Mouse (Mus musculus): ENCODE data around the gene Coro6.
A peak's percentile ranks its signal among the peaks of the same experiment; 100 is the strongest.

Gene Coro6

DNA sequence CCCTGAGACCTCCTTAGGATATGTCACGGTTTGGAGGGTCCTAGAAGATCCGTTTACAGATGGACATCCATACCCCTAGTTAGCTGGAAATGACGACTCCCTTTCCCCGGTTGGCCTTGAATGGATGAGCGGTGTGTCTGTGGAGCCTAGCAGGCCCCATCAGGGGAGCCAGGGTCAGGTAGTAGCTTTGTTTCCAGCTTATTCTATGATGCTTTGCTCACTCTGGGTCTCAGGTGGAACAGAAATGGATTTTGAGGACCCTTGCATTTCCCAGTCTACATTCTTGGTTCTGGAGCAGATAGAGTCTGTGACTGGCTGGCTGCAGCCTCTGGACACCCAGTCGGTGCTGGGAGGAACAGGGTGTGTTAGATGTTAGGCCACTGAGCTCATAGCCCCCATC lies 32.6 kb downstream of the Coro6 start:
- no peak for DNase-seq

DNA sequence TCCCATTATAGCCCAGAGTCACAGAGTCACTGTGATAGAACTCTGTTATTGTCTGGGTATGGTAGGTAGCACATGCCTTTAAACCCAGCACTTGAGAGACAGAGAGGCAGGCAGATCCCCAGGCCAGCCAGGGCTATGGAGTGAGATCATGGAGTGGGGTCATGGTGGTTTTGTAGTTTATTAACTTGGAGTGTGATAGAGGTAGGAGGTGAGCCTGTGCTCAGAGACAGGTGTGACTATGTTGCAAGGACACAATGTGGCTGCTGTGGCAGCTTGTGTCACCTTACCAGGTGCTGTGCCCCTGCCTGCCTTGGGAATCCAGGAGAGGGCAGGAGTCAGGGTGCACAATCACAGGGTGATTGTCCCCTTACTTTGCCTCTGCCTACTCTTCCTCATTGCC lies 33.3 kb downstream of the Coro6 start:
- no peak for DNase-seq

DNA sequence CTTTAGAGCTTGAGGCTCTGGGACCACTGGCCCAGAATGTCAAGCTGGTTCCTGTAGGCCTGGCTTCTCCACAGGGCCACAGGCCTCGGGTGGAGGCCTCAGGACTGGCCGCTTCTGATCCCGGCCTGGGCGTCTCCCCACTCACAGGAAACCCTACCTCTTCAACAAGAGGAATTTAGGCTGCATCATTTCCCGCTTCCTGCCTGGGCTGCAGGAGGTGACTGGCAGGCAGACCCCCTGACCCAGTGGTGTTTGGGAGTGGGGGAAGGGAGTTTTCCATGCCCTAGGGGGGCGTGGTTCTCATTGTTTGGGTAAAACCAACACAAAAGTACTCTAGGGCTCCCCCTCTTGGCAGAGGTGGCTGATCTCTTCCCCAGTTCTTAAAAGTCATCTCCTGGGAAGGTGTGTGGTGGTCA lies 35.1 kb downstream of the Coro6 start:
- peak in 1 of 2 experiments; percentile 51 for DNase-seq

DNA sequence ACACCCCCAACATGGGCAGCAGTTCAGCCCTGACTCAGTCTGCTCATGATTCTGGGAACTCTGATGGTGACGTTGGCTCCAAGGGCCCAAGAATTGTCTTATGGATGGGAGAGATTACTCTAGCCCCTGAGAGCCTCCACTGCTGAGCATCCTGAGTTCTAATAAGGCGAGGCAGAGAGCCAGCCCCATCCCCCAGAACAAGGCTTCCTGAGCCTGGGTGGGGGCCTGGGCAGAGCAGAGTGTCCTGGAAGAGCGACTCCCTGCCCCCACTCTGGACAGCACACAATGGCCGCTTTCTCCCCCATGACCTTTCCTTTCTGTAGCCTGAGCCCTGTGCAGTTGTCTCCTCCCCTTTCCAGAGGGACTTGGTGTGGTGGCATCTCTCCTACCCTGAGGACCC lies 35.6 kb downstream of the Coro6 start:
- peak in 1 of 2 experiments; percentile 46 for DNase-seq

DNA sequence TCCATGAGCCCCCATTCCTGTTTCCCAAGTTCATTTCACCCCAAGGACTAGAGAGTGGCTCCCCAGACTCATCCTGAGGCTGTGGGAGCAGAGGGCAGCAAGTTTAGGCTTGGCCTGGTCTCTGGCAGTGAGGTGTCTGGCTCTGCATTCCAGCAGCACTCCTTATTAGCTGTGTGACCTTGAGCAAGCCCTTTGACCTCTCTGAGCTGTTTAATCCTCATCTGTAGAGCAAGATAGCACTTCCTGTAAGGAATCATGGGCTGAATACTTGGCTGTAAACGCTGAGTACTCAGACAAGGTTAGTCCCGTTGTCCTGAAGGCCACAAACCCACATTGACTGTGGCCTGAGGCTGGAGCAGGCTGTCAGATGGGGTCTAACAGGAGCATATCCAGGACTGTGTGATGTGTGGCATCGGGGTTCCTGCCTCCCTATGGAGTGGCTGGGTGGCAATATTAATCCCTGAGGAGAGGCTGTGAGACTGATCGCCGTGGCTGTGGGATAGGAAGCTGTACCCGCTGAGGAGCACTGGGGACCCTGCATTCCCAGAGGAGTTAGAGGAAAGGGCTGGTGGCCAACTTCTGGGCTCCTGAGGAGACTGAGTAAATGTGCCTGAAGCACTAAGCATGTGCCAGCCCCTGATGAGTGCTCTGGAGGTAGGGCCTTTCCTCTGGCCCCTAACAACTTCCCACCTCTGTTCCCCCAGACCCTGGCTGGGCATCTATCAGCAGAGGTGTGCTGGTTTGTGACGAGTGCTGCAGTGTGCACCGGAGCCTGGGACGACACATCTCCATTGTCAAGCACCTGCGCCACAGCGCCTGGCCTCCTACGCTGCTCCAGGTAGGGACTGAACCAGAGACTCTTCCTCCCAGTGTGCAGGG lies 36.3 kb downstream of the Coro6 start:
- peak in 1 of 2 experiments; percentile 46 for DNase-seq

DNA sequence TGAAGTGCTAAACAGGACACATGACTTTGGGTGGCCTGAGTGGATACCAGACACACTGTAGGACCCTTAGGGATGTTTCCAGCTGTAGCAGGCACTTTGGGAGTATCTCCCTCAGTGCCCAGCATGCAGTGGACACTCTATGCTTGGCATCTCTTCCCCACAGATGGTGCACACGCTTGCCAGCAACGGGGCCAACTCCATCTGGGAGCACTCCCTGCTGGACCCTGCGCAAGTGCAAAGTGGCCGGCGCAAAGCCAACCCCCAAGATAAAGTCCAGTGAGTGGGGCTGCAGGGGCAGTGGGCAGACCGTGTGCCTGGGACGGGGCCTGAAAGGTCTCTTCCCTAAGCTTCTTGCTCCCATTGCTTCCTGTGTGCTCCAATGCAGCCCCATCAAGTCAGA lies 37.1 kb downstream of the Coro6 start:
- DNase-seq = peak; percentile 85 to 87

DNA sequence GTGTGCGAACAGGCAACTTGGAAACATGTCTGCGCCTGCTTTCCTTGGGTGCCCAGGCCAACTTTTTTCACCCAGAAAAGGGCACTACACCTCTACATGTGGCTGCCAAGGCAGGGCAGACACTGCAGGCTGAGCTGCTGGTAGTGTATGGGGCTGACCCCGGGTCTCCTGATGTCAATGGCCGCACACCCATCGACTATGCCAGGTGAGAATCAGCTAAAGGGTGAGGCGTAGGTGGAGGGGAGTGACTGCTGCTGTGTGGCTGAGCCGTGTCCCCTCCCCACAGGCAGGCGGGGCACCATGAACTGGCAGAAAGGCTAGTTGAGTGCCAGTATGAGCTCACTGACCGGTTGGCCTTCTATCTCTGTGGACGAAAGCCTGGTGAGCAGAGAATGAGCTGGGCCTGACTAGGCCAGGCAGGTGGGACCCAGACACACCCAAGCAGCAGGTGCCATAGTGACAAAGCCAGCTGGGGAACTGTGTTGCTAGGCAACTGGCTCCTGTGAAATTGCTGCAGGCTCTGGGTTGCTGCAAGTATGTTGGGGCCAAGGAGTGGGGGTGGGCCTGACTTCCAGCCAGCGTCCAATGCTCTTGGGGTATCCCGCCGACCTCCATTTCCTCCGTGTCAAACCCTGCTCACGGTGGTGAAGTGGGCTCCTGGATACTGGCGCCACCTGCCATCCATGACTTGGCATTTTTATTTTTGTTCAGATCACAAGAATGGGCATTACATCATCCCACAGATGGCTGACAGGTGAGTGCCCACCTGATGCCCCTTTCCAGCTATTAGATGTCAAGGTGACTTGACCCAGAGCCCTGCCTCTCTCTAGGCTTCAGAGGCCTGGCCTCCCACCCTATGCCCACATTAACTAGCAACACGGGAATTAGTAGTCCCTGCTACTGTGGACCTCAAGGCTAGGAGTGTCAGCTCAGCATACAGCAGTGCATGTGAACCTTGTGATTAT lies 38.4 kb downstream of the Coro6 start:
- DNase-seq = peak; percentile 39 to 47

DNA sequence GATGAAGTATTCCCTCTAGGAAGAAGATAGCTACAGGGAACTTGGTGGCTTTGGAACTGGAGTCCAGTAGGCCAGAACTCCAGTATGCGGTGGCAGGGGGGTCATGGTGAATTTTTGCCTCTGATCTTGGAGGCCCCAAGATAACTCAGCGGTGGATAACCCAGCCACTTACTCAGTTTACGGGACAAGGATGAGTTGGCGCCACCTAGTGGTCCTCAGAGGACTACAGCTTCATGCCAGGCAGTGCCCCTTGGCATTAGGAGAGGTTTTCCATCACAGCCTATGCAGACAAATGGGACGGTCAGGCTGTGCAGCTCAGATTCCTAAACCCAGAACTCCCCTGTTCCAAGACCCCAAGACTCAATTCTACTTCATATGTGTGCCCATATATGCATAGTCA lies 39.2 kb downstream of the Coro6 start:
- peak; percentile 83 to 88 for DNase-seq

DNA sequence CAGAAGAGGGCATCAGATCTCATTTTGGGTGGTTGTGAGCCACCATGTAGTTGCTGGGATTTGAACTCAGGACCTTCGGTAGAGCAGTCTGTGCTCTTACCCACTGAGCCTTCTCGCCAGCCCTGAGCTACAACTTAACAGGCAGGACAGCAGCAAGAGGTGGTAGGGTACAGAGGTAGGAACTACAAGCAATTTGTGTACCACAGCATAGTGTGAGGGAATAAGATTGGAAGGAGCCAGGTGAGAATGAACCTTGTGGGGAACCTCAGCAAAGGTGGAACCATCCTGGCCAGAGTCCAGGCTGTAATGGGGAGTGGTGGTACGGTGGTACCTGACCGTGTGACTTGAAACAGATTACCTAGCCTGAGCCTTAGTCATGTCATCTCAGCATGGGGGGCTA lies 39.8 kb downstream of the Coro6 start:
- DNase-seq = peak in 1 of 2 experiments; percentile 21

DNA sequence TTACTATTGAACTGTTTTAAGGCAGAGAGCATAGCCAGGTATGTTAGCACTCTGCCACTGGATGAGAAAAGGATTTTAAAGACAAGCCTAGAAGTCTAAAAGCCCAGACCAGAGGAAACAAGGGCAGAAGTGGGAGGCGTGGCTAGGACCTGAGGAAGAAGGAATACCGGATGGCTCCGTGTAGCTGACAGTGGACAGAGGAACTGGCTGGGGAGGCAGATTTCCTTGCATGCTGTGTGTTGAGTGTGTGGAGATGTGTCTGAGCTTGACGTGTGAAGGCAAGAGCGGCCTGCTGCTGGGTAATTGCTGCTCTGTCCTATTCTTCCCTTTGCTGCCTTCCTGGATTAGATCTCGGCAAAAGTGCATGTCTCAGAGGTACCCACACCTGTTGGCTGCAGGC lies 40.3 kb downstream of the Coro6 start:
- DNase-seq = peak in 1 of 2 experiments; percentile 3

DNA sequence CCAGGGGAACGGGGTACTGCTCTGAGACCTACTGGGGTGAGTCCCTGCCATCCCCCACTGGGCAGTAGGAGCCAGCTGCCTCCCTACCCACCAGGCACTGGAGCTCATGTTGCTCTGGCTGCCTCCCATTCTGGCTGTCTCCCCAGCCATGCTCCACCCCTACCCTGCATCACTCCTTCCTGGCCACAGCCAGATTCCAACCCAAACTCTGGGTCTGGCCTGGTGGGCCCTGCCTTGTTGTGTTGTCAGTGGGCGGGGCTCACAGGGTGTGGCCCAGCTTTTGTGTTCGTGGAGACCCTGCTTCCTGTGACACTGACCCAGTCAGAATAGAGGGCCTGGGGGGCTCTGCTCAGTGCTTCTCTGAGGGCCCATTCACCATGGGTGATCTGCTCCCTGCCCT lies 41.3 kb downstream of the Coro6 start:
- peak in 1 of 2 experiments; percentile 21 for DNase-seq

DNA sequence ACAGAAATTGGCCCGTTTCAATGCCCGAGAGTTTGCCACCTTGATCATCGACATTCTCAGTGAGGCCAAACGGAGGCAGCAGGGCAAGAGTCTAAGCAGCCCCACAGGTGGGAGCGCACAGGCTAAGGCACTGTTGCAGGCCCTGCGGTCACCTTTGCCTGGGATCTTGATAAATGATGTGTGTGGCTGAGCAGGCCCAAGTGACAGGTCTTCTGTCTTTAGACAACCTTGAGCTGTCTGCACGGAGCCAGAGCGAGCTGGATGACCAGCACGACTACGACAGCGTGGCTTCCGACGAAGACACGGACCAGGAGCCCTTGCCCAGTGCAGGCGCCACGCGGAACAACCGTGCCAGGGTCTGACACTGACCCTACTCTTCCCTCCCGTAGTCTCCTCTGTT lies 42.2 kb downstream of the Coro6 start:
- peak in 1 of 2 experiments; percentile 5 for DNase-seq

DNA sequence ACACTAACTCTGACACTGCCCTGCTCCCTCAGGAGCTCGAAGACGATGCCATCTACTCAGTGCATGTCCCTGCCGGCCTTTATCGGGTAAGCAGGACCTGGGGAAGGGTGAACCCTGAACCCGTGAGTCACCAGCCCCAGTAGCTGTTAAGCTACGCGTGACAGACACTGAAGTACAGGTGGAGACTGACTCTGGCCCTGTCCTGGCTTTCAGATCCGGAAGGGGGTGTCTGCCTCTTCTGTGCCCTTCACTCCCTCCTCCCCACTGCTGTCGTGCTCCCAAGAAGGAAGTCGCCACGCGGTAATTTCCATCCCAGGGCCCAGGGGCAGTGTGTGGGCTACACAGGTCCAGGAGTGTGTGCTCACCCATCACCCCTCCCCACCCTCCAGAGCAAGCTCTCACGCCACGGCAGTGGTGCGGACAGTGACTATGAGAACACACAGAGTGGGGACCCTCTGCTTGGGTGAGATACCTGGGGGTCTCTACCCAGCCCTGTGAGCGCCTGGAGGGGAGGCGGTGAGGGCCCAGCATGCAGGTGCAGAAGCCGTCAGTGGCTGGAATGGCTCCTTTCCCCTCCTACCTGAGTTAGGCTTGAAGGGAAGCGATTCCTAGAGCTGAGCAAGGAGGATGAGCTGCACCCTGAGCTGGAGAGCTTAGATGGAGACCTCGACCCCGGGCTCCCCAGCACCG lies 43.2 kb downstream of the Coro6 start:
- peak in 1 of 2 experiments; percentile 10 for DNase-seq

DNA sequence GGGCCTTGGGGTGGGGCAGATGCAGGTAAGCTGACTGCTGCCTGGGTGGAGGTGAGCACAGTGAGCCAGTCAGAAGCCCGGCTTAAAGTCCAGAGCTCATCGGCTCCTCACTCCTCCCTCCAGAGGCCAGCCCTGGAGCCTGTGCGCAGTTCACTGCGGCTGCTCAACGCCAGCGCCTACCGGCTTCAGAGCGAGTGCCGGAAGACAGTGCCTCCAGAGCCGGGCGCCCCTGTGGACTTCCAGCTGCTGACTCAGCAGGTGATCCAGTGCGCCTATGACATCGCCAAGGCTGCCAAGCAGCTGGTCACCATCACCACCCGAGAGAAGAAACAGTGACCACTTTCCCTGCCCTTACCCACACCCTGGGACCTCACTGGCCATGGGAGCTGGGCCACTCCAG lies 44.1 kb downstream of the Coro6 start:
- DNase-seq = peak in 1 of 2 experiments; percentile 18

DNA sequence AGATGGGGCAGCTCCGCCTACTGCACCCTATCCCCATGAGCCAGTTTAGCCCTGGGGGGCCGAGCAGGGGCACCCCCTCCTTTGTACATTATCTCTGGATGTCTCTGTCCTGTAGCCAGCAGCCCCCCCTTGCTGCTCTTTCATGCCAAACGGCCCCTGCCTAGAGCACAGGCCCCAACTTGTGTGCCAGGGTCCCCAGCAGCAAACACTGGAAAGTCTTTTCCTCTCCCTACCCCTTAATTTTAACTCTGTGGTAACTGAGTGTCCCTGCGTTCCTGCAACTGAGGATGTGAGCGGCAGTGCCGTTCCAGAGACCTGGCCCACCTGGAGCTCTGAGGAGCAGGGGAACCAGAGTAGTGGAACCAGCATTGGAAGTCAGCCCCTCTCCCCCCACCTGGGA lies 44.7 kb downstream of the Coro6 start:
- DNase-seq = peak; percentile 9 to 10

DNA sequence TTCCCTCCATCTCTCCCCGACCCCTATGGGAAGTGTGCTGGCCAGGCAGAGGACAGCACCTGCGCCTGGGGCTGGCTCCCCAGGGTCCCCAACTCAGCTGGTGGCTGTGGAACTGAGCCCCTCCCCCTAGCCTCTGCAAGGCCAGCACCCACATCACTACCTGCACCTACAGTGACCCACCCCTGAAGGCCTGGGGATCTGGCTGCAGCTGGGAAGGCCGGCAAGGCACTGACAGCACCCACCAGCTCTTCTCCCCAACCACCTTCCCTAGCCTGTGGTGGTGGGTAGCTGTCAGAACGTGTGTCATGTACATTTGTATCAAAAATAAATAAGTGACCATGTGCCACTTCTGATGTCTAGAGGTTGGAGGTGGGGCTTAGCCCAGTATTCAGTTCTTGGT lies 45.2 kb downstream of the Coro6 start:
- peak; percentile 12 to 15 for DNase-seq

DNA sequence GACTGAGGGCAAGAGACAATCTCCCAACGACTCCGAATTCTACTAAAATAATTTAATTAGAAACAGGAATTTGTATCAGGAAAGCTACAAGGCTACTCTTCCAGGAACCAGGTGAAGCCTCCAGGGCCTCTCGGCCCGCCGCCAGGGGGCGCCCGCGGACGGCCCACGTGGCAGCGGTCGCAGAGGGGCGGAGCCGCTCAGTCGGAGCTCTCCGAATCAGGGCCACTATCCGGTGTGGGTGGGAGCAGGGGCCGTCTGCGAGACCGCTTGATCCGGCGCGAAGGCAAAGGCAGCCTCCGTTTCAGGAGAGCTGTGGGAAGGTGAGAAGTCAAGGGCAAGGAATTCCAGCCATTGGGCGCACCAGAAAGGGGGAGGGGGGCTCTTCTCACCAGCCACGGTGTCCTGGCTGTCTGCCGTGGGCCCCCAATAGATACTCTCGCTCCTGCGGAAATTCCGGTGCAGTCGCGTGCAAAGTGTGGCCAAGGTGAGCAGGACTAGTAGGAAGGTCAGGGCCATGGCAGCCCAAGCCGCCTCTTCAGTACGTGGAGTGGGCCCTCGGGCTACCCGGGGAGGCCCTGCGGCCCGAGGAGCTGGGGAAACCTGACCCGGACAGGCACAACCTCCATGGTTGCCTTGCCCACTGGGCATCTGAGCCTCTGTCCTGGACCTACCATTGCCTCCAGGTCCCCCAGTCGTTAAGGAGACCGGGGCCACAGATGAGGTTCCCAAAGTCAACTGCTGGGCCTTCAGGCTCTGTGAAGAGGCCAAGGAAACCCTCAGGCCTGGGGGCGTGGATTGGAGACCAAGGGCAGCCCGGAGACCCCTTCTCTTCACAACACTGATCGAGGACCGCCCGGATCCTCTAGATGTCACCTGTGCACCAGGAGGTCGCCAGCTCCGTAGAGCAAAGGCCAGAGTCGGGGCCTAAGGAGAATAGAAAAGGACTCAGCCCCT lies 46.1 kb downstream of the Coro6 start:
- peak; percentile 73 to 86 for DNase-seq

DNA sequence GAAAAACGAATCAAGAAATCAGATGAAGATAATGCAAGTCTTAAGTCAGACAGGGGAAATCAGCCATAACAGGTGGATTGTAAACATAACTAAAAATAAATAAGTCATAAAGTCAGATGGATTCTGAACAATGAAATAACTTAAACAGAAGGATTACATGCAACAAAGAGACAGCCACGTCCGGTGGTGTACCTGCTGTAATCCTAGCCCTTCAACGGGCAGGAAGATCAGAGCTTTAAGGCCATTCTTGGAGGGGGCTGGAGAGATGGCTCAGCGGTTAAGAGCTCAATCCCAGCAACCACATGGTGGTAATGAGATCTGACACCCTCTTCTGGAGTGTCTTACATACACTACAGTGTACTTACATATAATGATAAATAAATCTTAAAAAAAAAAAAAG lies 49.1 kb downstream of the Coro6 start:
- no peak for DNase-seq

DNA sequence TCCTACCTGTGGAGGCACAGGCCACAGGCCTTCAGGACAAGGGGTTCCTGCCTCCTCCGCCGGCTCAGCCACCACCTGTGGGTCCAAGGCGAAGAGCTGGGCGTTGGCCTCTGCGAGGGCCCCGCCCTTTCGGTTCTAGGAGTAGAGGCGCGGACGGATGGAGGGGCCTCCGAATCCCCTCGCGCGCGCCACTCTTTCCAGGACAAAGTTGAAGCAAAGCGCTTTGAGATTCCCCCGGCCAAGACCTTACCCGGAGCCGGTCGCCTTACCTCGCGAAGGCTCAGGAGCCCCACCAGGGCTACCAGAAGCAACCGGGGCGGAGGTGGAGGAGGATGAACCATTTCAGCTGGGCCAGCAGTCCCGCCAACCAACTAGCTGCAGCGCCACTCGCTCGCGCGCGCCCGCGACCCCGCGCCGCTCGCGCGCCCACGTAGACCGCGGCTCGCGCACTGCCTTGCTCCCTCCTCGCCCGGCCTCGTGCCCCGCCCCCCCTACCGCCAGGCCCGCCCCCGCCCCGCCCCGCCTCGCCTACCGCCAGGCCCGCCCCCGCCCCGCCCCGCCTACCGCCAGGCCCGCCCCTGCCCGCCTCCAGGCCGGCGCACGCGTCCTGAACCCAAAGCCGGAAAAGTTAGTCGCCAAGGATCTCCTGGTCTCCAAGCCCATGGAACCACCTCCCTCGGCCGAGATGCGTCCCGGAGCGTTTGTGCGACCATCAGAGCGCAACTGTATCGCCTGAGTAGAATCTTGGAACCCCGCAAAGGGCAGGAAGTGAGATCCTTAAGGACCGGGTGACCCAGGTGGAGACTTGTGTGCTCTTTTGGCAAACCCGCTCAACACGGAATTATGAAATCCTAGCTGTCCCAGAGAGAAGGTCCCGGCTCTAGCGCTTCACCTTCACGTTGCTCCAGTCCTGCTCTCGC lies 50.9 kb downstream of the Coro6 start:
- DNase-seq = peak; percentile 76 to 86

DNA sequence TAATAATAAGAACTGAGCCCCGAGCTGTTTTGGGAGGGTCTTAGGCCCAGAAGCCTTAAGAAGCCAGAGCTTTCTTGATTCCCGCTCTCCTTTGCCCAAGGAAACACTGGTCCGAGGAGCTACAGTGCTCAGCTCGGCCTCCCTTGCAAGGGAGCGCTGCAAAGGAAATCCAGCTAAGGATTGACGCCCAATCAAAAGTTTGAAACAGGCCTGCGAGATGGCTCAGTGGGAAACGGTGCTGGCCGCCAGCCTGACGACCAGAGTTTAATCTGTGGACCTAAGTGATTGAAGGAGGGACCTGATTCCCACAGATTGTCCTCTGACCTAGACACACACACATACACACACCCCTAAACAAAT lies 51.6 kb downstream of the Coro6 start:
- peak in 1 of 2 experiments; percentile 17 for DNase-seq

Data from cerebellum, adult 18-20 months (tissue).